Mouse (Mus musculus): ENCODE data around the gene Serhl. TPM values are rescaled to one million over a fixed set of nuclear protein-coding genes. Genes with fewer than 3 reads are reported as not detected.
A peak's percentile ranks its signal among the peaks of the same experiment; 100 is the strongest.
"Not testable (repeated sequence)": the region's sequence is repeated elsewhere in the genome, so short reads cannot be mapped to it uniquely, and the experiment has no call there.

Gene Serhl
- polyA plus RNA-seq, 1 experiment from 2014 or later = 58.9 TPM

DNA sequence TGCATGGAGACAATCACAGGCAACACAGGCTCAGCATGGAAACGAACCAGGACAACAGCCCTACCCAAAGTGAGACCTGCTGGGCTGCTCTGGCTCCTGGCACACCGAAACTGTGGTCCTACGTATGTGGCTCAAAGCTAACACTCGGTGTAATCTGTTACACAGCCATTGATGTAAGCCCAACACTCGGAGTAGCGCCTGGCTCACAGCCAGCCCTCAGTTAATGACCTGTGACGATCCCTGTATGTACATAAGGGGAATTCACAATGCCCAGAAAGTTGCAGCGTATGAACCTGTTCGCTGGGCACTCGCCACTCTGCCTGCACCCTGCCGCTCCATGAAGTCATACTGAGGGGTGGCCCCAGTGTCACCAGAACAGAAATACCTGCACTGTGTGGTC, 36.0 kb upstream of the Serhl start:
- H3K27ac ChIP-seq (ENCODE audit: low read length) = no peak overlapping the region
- no peak overlapping the region for H3K9ac ChIP-seq (replicated peaks; ENCODE audit: low read depth, low read length)
- ATAC-seq (ENCODE audit: insufficient number of reproducible peaks, insufficient read depth, low FRiP score, low read depth) = peak; percentile 53; the same call in 1 of the 2 replicates
- no peaks in the 10 kb centered on the region for H3K27me3 ChIP-seq (ENCODE audit: control insufficient read depth, insufficient read depth, low read length)
- no peak overlapping the region for H3K4me3 ChIP-seq (ENCODE audit: low read depth, low read length)
- no peak overlapping the region for H3K4me2 ChIP-seq (replicated peaks; ENCODE audit: low read depth, low read length)
- no peaks in the 10 kb centered on the region for H3K9me3 ChIP-seq (ENCODE audit: control insufficient read depth, low read depth, low read length)
- H3K36me3 ChIP-seq (ENCODE audit: control insufficient read depth, insufficient read depth, low read length) = no peaks in the 10 kb centered on the region
- H3K4me1 ChIP-seq (ENCODE audit: control insufficient read depth, insufficient read depth, low read length) = 0 out of 2 replicates have a peak, but pooled peaks cover 12% of the 10 kb centered on the region
- WGBS = 43% methylated on average over 11 of the region's 11 CpGs

DNA sequence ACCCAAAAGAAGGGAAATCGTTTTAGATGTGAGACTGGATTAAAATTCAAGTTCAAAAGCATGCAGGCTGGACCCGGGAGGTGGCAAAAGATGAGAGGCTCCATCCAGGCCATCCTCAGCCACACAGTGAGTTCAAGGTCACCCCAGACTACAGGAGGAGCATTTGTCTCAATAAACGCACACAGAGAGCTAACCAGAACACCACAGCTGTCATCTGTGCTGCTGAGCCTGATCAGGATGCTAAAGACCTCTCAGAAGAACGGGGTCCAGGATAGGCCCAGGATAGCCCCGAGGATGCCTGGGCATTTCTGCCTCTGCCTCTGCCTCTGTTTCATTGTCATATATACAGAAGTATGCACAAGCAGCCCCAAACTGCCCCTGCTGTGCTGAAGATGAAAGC, 33.7 kb upstream of the Serhl start:
- H3K4me1 ChIP-seq (ENCODE audit: control insufficient read depth, insufficient read depth, low read length) = 0 out of 2 replicates have a peak, but pooled peaks cover 12% of the 10 kb centered on the region
- 42% methylated on average over 5 of the region's 5 CpGs for WGBS
- no peak overlapping the region for H3K4me3 ChIP-seq (ENCODE audit: low read depth, low read length)
- H3K27ac ChIP-seq (ENCODE audit: low read length) = no peak overlapping the region
- no peak for ATAC-seq (ENCODE audit: insufficient number of reproducible peaks, insufficient read depth, low FRiP score, low read depth)
- no peak overlapping the region for H3K9ac ChIP-seq (replicated peaks; ENCODE audit: low read depth, low read length)
- no peaks in the 10 kb centered on the region for H3K9me3 ChIP-seq (ENCODE audit: control insufficient read depth, low read depth, low read length)
- H3K36me3 ChIP-seq (ENCODE audit: control insufficient read depth, insufficient read depth, low read length) = no peaks in the 10 kb centered on the region
- H3K4me2 ChIP-seq (replicated peaks; ENCODE audit: low read depth, low read length) = no peak overlapping the region
- H3K27me3 ChIP-seq (ENCODE audit: control insufficient read depth, insufficient read depth, low read length) = no peaks in the 10 kb centered on the region

DNA sequence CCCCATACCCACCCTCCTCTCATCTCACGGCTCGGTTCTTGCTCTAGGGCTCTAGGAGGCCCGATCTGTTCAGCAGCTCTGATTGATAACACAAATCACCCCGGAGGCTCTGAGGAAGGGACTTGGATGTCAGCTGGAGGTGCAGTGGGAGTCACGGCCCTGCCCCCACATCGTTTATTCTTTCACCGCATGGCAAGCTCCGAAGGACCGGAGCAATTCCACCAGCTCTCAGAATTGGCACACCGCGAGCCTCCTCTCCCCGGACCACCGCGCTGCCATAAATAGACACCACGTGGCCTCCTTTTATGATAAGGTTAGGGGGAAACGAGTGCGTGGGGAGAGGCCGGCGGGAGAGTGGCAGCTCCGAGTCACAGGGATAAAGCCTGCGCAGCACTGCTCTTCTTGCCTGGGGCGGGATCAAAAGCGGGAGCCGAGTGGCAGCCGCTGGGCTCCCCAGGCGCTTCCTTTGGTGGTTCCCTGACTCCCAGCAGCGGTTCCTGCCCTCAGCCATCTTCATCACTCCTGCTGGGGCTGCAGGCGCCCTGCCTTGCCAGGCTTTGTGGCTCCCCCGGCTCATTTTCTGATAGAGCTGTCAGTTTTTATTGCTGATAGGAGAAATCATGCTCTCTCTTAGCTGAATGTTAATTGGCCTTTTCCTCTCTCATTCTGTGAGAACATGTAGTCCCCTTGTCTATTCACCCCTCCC, 32.8 kb upstream of the Serhl start:
- no peaks in the 10 kb centered on the region for H3K9me3 ChIP-seq (ENCODE audit: control insufficient read depth, low read depth, low read length)
- peak overlapping the region; percentile 18; the same call in 1 of the 2 replicates for H3K9ac ChIP-seq (replicated peaks; ENCODE audit: low read depth, low read length)
- H3K4me2 ChIP-seq (replicated peaks; ENCODE audit: low read depth, low read length) = peak overlapping the region; percentile 79
- no peaks in the 10 kb centered on the region for H3K36me3 ChIP-seq (ENCODE audit: control insufficient read depth, insufficient read depth, low read length)
- ATAC-seq (ENCODE audit: insufficient number of reproducible peaks, insufficient read depth, low FRiP score, low read depth) = 0 out of 2 replicates have a peak, but pooled peaks have one; percentile 4
- H3K4me3 ChIP-seq (ENCODE audit: low read depth, low read length) = peak overlapping the region; percentile 27
- H3K27ac ChIP-seq (ENCODE audit: low read length) = no peak overlapping the region; the same call in 1 of the 2 replicates
- no peaks in the 10 kb centered on the region for H3K27me3 ChIP-seq (ENCODE audit: control insufficient read depth, insufficient read depth, low read length)
- H3K4me1 ChIP-seq (ENCODE audit: control insufficient read depth, insufficient read depth, low read length) = 0 out of 2 replicates have a peak, but pooled peaks cover 12% of the 10 kb centered on the region
- under 1% methylated on average over 29 of the region's 29 CpGs for WGBS

DNA sequence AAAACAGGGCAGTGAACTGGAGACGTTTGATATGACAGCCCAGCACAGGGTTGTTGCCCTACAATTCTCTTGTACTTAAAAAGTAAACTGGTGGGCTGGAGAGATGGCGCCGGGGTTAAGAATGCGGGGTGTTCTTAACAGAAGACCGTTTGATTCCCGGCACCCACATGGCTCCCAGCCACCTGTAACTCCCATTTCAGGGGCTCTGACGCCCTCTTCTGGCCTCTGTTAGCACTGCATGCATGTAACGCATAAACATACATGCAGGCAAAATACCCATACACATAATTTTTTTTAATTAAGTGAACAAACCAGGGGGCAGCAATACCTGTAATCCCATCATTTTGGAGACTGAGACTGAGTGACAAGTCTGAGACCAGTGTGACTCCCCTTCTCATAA, 31.8 kb upstream of the Serhl start:
- Histone ChIP-seq H3K4me3 (ENCODE audit: low read depth, low read length) (no peak overlapping the region), H3K4me2 (replicated peaks; ENCODE audit: low read depth, low read length) (no peak overlapping the region), H3K9me3 (ENCODE audit: control insufficient read depth, low read depth, low read length) (no peaks in the 10 kb centered on the region), H3K36me3 (ENCODE audit: control insufficient read depth, insufficient read depth, low read length) (no peaks in the 10 kb centered on the region), H3K9ac (replicated peaks; ENCODE audit: low read depth, low read length) (no peak overlapping the region), H3K27ac (ENCODE audit: low read length) (no peak overlapping the region), H3K4me1 (ENCODE audit: control insufficient read depth, insufficient read depth, low read length) (0 out of 2 replicates have a peak, but pooled peaks cover 12% of the 10 kb centered on the region), H3K27me3 (ENCODE audit: control insufficient read depth, insufficient read depth, low read length) (no peaks in the 10 kb centered on the region)
- no peak for ATAC-seq (ENCODE audit: insufficient number of reproducible peaks, insufficient read depth, low FRiP score, low read depth)
- WGBS = 68% methylated on average over 8 of the region's 8 CpGs

DNA sequence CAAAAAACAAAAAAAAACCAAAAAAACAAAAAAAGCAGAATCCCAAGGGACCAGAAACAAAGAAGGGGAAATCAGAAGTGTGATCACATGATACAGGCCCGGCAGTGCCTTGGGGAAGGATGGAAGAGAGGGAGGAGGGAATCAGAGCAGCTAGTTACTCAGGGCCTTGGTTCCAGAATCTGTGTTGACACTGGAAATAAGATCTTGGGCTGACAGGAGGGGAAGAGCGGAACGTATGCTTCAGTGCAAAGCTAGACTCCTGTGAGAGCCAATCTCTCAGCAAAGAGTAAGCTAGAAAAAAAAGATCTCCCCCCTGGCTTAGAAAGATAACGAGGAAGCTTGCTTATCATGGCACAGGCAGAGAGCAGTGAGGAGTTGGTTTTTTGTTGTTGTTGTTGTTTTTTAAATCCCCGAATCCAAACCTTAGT, 30.1 kb upstream of the Serhl start:
- H3K36me3 ChIP-seq (ENCODE audit: control insufficient read depth, insufficient read depth, low read length) = no peaks in the 10 kb centered on the region
- no peak overlapping the region for H3K9ac ChIP-seq (replicated peaks; ENCODE audit: low read depth, low read length)
- ATAC-seq (ENCODE audit: insufficient number of reproducible peaks, insufficient read depth, low FRiP score, low read depth) = no peak
- H3K4me2 ChIP-seq (replicated peaks; ENCODE audit: low read depth, low read length) = no peak overlapping the region
- no peak overlapping the region for H3K4me3 ChIP-seq (ENCODE audit: low read depth, low read length)
- H3K27me3 ChIP-seq (ENCODE audit: control insufficient read depth, insufficient read depth, low read length) = no peaks in the 10 kb centered on the region
- no peak overlapping the region for H3K27ac ChIP-seq (ENCODE audit: low read length)
- 0 out of 2 replicates have a peak, but pooled peaks cover 8% of the 10 kb centered on the region for H3K4me1 ChIP-seq (ENCODE audit: control insufficient read depth, insufficient read depth, low read length)
- 52% methylated on average over 5 of the region's 5 CpGs for WGBS
- H3K9me3 ChIP-seq (ENCODE audit: control insufficient read depth, low read depth, low read length) = no peaks in the 10 kb centered on the region

DNA sequence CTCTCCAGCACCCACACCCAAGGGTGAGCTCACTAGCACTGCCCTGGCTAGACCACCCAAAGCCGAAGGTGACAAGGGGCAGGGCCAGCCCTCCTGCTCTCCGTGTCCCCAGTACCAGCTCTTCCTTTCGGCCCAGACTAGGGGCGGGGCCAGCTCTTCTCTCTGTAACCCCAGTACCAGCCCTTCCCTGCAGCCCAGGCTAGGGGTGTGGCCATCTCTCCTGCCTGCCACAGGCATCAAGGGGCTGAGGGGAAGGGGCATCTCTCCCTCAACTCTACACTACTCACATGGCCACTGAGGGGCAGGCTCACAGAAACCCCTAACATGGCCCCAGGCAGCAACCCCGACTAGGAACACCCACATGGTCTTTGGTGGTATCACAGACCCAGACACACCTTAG, 27.6 kb upstream of the Serhl start:
- Histone ChIP-seq H3K4me1 (ENCODE audit: control insufficient read depth, insufficient read depth, low read length) (0 out of 2 replicates have a peak, but pooled peaks cover 2% of the 10 kb centered on the region), H3K27me3 (ENCODE audit: control insufficient read depth, insufficient read depth, low read length) (no peaks in the 10 kb centered on the region), H3K9ac (replicated peaks; ENCODE audit: low read depth, low read length) (no peak overlapping the region), H3K4me2 (replicated peaks; ENCODE audit: low read depth, low read length) (no peak overlapping the region), H3K36me3 (ENCODE audit: control insufficient read depth, insufficient read depth, low read length) (no peaks in the 10 kb centered on the region), H3K4me3 (ENCODE audit: low read depth, low read length) (no peak overlapping the region), H3K9me3 (ENCODE audit: control insufficient read depth, low read depth, low read length) (no peaks in the 10 kb centered on the region), H3K27ac (ENCODE audit: low read length) (no peak overlapping the region)
- WGBS = 11% methylated on average over 5 of the region's 5 CpGs
- peak; percentile 33; the same call in 1 of the 2 replicates for ATAC-seq (ENCODE audit: insufficient number of reproducible peaks, insufficient read depth, low FRiP score, low read depth)

DNA sequence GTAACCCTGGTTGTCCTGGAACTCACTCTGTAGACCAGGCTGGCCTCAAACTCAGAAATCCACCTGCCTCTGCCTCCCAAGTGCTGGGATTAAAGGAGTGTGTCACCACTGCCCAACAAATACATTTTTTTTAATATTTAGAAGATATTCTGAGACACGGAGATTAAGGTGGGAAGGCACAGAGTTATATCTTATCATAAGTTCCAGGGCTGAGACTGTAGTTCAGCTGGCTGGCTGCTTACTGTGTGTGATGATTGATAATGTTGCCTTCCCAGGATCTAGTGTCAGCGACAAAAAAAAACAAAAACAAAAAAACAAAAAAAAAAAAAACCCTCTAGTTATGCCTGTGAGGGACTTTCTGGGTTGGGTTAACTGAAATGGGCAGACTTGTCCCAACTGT, 26.7 kb upstream of the Serhl start:
- 91% methylated on average over 2 of the region's 2 CpGs for WGBS
- H3K9me3 ChIP-seq (ENCODE audit: control insufficient read depth, low read depth, low read length); H3K9ac ChIP-seq (replicated peaks; ENCODE audit: low read depth, low read length); ATAC-seq (ENCODE audit: insufficient number of reproducible peaks, insufficient read depth, low FRiP score, low read depth); H3K36me3 ChIP-seq (ENCODE audit: control insufficient read depth, insufficient read depth, low read length); H3K4me3 ChIP-seq (ENCODE audit: low read depth, low read length); H3K27ac ChIP-seq (ENCODE audit: low read length); H3K27me3 ChIP-seq (ENCODE audit: control insufficient read depth, insufficient read depth, low read length); H3K4me1 ChIP-seq (ENCODE audit: control insufficient read depth, insufficient read depth, low read length); H3K4me2 ChIP-seq (replicated peaks; ENCODE audit: low read depth, low read length): not testable (repeated sequence)

DNA sequence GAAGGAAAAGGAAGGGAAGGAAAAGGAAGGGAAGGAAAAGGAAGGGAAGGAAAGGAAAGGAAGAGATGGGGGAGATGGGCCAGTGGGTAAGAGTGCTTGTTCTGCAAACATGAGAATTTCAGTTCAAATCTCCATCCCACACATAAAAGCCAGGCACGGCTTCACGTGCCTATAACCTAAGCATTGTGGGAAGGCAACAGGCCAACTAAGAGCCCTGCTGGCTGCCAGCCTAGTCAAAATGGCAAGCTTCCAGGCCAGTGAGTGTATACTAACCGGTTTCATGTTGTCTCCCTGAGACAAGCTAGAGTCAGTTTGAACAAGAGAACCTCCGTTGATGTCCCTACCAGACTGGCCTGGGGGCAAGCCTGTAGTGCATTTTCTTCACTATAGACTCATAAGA, 23.8 kb upstream of the Serhl start:
- Histone ChIP-seq H3K27ac (ENCODE audit: low read length) (no peak overlapping the region), H3K4me3 (ENCODE audit: low read depth, low read length) (no peak overlapping the region), H3K36me3 (ENCODE audit: control insufficient read depth, insufficient read depth, low read length) (no peaks in the 10 kb centered on the region), H3K27me3 (ENCODE audit: control insufficient read depth, insufficient read depth, low read length) (no peaks in the 10 kb centered on the region), H3K9ac (replicated peaks; ENCODE audit: low read depth, low read length) (no peak overlapping the region), H3K4me2 (replicated peaks; ENCODE audit: low read depth, low read length) (no peak overlapping the region), H3K9me3 (ENCODE audit: control insufficient read depth, low read depth, low read length) (no peaks in the 10 kb centered on the region), H3K4me1 (ENCODE audit: control insufficient read depth, insufficient read depth, low read length) (no peaks in the 10 kb centered on the region)
- ATAC-seq (ENCODE audit: insufficient number of reproducible peaks, insufficient read depth, low FRiP score, low read depth) = no peak
- 56% methylated on average over 4 of the region's 4 CpGs for WGBS

All from stomach, embryonic 14.5 days (tissue).